Mouse (Mus musculus) urinary bladder, postnatal 10 days (tissue): ENCODE measurements around the gene Eif4e3.

Experiments
- DNase-seq: peaks from one replicate; pipeline ENCODE4 v3.0.0; 2022; ENCODE audit warnings: low spot score

Gene Eif4e3

DNA sequence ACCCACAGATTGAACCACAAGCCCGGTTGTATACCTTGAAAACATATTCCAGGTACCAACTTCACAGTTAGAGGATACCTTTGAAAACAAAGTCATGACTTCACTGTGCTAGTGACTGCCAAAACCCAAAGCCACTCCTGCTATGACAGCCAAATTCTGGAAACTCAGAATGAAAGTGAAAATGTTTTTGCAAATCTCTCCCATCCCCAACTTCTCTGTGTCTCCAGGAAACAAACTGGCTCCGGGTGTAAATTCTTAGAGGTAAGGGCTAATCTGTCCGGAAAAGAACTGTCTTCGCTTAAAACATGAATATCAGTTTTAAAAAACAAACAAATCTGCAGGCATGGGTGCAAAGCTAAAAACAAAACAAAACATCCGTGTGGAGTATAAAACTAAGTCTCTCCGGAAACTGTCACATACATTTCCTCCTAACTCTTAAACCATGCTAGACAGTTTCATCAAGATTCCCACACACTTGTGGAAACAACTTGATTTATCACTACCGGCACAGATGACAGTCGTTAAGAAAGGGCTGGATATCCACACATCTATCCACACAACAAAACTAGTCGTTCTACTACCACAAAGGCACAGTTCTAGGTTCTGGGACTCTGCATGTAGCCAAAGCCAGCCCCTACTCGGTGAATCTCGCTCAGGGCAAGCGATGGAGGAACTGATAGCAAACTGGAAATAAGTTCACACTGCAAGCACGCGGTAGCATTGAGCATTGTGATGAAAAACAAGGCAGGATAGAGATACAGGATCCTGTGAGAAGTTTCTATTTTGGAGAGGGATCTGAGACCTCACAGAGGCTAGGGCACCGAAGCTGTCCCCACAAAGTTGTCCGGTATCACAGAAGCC lies 884 bp downstream of the Eif4e3 start:
- no peak for DNase-seq

DNA sequence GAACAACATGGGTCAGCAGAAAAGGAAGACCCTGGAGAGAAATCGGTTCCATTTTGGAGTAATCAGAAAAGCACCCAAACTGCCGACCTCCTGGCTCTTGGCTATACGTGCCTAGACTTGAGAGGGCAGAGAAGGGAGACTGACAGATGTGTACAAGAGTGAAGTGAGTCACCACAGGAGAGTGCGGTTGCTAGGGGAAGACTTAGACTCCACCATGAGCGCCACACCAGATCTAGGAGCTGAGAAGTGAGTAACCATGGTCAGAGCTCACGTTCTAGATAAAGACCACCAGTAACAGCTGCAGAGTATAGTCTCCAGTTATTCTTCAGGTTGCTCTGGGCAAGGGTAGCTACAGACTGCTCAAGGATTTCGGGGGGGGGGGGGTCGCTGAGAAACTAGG lies 3.3 kb downstream of the Eif4e3 start:
- DNase-seq, result no peak

DNA sequence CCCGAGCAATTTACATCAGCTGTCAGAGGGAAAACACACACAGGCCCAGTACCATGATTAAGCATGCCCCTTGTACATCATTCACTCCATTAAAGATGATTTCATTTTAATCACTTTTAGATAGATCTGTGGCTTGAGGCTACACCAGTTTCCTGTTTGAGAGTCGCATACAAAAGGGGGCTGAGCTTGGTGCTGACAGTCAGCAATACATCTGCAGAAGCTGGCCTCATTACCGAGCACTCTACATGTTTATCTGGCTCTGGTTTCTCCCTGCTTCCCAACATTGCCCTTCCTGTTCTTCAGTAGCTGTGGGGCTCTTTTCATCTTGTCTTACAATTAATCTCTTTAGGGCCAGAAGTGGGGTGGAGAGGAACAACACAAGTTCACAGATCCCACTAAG lies 6.1 kb downstream of the Eif4e3 start:
- no peak for DNase-seq

DNA sequence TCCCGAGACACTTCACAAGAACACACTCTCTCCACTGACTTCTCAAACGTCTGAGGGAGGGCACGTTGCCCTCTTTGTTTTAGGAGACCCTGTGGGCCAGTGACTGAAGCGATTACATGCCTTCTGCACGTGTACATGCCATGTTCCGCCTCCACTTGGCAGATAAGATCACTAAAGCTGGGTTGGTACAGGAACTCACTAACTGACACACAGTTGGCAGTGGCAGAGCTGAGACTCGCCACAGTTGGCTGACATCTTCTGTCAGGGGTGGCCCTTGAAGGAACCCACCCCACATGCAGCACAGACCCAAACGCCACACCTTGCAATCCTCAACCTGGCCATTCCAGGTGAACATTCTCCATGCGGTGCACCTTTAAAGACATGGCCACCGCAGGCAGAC lies 8.0 kb downstream of the Eif4e3 start:
- DNase-seq, result no peak

DNA sequence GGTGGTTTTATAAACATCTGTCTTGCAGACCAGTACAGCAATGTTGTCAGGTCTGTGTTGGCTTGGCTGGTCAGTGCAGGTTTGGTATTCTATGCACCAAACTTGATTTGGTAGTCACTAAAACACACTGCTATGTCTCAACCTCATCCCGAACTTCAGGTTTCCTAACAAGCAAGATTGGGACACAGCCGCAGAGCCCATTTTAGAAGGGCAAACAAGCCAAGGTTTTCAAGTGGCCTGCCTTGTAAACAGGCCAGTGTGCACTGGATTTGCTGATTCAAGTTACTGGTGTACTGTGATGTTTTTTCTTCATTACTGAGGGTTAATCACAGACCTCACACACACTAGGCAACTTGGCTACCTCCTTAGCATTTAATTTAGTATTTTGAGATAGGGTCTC lies 10.5 kb downstream of the Eif4e3 start:
- no peak for DNase-seq

DNA sequence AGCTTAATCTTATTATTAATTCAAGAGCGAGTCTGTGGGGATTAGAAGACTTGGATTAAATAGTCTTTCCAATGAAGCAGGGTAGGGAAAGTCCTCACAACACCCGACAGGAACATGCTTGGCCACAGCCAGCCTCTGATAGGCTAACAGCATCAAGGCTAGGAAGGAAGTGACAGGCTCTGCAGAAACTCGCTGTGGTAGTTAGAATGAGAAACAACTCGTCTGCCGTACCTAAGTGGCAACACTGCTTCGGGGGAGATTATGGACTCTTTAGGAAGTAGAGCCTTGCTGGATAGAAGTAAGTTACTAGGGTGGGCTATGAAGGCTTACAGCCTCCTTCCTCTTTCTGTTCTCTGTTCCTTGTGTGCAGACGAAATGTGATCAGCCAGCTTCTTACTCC lies 11.1 kb downstream of the Eif4e3 start:
- no peak for DNase-seq

DNA sequence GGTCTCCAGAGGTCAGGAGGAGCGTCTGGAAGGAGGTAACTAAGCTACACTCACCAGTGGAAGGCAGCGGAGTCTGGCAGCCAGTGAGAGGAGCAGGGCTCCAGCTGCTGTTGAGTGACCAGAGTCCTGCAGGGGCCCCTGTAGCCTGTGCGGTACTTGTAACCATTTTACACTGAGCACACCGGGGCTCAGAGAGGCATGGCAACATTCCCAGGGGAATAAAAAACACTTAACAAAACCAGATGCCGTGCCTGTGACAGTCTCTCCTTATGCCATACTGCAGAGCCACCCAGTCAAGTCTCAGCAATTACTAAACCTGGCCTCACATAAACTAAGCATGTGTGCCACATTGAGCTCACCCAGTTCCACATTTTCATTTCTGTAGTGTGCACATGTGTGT lies 12.2 kb downstream of the Eif4e3 start:
- DNase-seq, result no peak

DNA sequence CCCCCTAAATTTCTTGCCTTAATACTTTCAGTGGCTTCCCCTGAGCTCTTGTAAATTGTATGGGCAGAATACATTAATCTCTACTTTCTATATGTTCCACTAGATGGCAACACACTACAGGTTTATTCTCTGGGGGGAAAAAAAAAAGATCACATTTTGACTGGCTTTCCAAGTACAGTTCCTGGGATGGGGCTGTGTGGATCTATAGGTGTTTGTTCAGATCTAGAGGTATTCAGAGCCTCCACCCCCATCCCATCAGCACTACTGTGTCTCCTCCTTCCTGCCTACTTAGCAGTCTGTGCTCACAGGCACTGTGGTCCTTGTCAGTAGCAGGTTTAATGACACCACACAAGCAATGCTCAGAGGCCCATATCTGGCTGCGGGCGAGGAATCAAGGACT lies 14.2 kb downstream of the Eif4e3 start:
- DNase-seq, result no peak

DNA sequence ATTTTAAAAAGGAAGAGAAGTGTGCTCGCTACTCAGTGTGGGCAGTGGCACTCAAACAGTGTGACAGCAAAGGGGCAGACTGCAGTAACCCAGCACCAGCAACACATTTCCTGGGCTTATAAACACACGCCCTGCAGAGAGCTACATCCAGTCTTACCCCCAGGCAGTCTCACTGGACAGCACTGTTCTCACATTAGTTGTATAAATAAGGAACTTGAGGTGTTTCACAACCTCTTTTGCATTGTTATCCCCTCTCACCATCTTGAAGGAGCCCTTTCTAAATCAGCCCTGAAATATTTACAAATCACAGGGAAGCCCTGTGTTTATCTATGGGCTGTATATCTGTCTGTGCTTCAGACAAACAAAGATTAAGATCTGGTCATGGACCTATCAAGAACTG lies 17.3 kb downstream of the Eif4e3 start:
- DNase-seq, result no peak

DNA sequence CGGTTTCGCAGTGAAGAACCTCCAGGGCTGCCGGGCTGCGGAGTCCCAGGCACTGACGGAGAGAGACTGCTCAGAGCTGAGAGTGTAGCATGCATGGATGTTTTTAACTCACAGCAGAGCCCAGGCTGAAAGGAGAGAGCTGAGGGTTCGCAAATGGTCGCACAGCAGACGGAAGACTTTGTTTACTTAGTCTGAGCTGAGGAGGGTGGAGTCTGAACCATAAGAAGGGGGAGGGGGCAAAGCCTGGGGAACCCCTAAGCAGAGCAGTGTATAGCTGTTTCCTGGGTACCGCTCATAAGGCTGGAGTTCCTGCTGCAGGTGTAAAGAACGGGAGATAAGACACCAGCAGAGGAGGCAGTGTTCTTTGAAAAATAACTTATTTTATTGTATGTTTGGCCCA lies 20.2 kb downstream of the Eif4e3 start:
- DNase-seq, result no peak

DNA sequence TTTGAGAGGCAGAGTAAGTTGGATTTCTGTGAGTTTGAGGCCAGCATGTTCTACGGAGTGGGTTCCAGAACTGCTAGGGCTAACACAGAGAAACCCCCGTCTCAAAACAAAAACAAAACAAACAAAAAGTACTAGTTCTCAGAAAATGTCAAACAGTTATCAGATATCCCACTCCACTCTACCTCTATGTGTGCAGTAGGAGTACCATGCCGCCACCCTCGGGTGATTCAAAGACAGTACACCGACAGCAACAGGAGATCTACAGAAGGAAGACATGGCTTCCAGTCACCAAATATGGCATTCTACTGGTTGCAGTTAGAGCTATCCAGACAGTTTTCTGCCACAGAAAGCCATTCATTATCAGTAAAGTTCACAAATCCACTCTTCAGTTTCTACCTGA lies 21.7 kb downstream of the Eif4e3 start:
- no peak for DNase-seq

DNA sequence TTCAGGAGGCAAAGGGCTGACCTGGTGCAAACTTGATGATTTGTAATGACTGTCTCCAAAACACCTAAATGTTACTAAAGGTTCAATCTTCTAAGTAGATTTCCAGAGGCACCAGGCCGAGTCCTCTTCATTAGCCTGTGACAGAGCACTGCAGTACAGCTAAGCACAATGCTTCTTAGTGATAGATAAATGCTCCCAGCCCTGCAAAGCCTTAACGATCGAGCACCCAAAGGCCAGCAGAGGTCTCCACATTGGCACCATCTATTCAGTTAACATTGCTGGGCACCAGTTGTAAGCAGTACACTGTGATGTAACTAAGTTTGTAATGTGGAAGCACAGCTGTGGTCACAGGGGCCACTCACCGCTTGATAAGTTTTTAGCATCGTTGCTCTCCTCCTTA lies 22.2 kb downstream of the Eif4e3 start:
- no peak for DNase-seq

DNA sequence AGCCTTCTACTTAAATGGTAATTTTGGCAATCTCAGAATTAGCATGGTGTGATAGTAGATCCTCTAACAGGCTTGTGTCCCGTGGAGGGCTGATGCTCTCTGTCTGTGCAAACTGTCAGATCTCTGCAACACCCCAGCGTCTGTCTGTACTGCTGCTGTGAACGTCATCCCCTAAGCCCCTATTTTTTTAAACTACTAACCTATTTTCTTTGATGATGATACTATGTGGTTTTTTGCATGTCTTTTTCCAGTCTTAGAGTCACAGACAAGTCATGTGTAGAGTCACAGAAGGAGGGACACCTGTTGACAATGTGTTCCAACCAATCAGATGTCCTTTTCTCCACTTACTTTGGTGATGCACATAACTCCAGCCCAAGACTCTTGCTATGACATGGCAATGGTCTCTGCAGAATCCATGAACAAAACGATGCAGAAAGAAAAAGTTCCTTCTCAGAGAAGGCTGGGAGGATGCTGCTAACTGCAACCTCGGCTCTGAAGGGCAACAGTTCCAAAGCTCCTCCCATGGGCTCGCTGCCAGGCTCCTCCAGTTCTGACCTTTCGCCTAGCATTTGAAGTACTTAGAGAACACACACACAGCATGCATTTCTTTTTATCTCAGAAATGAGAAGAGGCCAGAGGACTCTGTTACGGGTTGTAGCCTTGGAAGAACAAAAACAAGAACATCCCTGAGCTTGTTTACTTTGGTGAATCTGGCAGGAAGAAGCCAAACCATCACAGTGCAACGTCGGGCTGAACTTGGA lies 23.0 kb downstream of the Eif4e3 start:
- DNase-seq, result no peak

DNA sequence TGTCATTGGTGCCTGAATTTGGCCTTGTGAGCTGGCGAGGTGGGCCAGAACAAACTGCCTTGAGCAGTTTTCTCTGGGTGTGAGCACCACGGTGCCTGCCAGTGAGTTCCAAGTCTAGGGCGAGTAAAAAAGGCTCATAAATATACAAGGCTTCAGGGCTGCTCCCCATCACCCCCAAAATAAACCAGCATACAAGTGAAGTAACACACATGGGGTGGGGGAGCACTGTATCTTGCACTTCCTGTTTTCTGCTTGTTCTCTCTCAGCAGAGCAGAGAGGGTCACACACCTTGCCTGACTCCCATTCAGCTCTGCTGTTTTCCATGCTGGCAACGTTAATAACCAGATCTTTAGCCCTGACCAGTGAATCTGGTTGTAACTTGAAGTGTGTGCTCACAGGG lies 29.1 kb downstream of the Eif4e3 start:
- no peak for DNase-seq

DNA sequence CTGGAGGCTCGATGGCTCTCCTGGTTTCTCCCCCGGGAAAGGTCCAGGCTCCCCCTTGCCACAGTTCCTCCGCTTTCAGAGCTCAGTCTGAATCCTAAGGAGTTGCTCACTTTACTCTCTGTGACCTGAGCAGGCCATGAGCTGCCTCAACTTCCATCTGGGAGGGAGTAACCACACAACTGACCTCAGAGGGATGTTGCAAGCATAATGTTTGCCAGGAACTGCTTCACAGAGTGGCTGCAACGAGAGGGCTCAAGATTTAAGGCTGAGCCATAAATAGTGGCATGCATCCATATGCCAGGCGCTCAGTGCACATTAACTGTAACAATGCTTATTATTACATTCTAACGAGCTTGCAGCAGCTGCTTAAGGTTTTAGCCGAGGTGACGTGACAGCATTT lies 29.8 kb downstream of the Eif4e3 start:
- no peak for DNase-seq

DNA sequence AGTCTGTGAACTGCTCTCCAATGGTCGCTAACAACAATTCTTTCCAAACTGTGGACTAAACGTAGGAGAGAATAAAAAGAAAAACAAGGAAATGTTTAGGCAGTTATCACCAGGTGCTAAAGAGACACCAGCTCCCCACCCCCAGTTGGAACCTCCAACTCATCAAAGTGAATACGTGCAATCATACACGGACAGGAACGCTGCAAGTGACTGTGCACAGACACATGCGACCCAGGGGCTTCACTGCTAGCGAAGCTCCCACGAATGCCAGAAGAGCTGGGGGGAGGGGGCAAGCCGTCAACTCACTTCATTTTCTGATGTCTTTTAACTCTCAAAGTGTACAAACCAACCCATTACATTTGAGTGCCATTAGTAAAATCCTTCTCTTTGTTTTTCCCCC lies 30.4 kb downstream of the Eif4e3 start:
- DNase-seq, result no peak

DNA sequence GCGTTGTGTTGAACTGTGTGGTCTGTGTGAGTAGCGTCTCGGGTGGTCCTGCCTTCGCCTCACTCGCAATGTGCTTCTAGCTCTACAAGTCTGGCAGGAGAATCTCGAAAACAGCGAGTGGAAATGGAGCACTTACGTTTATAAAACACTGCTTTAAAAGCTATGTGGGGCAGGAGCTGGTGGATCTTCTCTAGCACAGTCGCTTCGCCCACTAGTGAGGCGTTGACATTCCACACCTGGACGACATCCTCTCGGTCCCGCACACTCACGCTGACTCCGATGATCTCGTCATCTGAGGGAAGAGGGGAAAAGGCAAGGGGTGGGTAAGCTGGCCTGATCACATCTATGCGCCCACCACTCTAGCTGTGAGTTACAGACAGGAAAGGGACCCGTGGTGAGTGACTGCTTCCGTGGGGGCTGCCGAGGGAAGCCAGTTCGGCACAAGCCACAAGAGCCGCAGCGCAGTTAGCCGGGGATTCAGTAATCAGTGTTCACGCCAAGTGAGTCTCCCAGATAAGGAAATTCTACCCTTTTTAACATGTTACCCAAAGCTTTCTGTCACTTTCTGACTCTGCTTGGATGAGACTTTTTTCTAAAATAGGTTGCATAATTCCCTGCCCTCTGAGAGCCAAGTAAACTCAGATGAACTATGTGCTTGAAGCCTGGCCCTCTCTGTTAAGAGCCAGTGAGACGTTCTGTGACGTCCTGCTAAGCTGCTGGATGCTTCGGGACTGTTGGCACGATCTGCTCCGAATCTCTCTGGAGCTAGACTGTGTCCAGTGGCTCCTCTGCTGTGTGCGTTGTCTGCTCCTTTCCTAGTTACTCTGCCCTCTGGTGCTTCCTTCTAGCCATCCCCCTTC lies 34.2 kb downstream of the Eif4e3 start:
- DNase-seq, result no peak

DNA sequence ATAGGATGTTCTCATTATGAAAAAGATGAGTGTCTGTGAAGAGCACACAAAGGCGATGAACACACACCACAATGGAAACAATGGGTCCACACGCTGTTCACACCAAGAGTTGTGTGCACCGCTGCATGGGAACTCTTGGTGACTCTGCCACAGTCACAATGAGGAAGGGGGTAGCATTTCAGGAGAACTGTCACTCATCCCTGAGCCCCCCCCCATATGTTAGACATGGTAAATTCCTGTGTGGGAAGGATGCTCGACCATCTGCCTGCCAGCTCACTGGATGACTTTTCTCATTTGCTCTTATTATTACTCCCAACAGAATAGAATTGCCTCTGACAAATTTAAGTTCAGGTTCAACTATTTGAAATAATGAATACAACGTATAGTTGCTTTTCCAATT lies 34.9 kb downstream of the Eif4e3 start:
- no peak for DNase-seq

DNA sequence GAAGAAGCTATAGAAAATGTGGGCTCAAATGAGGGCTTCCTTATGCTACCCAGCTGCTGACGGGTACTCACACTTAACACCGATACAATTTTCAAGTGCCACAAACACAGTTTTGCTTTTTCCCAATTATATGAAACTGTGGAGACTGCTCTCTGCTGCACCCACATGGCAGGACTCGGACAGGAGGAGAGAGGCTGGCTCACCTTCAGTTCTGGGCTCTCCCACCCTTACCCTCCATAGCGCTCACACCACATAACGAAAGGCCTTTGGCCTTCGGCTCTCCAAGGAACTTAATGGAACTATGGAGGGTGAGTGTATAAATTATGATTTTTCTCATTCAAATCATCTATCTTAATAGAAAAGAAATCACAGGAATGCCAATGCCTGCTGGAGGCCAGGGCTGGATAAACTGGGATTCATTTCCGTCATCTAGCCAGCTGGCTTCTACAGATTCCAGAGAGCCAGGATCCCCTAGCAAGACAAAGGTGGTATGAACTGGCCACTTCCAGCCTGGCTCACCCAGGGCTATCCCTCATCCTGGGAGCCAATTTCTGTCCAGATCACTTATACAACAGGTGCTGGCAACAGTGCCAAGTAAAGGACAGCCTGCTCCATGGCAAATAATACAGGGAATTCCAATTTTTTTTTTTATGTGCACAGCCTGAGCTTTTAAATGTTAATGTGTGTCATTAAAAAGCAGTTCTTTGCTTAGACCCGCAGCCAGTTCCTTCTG lies 36.7 kb downstream of the Eif4e3 start:
- DNase-seq, result no peak

DNA sequence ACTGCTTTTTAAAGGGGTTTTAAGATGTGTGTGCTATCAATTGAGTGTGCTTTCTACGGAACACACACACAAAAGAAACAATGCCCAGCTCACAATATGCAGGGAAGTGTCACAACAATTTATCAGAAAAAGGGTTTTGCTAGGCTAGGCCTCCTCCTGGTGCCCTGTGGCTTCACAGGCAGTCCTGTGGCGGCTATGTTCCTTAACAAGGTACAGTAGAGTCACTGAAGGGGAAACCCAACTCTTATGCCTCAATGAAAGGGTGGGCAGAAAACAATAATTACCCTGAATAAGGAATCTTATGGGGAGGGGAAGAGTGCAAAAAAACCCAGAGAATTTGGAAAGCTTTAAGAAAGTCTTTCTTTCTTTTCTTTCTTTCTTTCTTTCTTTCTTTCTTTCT lies 40.2 kb downstream of the Eif4e3 start:
- no peak for DNase-seq

DNA sequence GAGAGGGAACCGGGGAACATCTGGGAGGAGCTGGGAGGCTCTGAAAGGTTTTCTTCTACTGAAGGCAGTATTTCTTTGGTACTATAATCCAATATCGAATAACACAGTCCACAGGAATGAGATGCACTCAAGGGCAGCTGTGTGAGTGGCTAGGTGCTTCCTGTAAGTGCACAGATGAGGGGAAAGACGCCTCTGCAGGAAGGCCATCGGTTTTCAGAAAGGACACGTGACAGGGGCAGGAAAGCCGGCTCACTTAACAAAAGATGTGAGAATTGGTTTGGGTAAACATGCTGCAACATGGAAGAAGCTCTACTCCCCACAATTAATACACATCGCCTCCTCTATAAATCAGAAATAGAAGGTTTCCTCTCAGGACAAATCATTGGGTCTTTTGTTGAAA lies 40.8 kb downstream of the Eif4e3 start:
- DNase-seq, result no peak

DNA sequence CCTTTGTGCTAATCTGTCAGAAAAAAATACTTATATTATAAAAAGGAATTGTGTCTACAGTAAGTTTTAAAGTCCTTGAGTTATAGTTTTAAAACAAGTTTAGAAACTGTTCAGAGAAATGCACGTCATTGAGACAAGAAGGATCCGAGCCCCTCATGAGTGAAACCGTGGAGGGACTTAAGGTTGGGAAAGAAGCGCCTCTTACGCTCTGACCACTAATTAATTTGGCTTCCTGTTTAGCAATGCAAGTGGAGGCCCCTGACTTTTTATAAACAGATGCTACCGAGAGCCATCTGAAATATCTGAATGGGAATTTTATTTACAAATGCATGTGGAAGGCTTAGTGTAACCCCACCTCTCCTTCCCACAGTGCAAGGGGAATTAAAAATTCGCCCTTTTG lies 41.3 kb downstream of the Eif4e3 start:
- DNase-seq, result no peak
